Mouse (Mus musculus): ENCODE data around the gene 2310022A10Rik. TPM values are rescaled to one million over a fixed set of nuclear protein-coding genes. Genes with fewer than 3 reads are reported as not detected.

2310022A10Rik gene
- polyA plus RNA-seq, 1 experiment from 2014 or later = 41.5 TPM

DNA sequence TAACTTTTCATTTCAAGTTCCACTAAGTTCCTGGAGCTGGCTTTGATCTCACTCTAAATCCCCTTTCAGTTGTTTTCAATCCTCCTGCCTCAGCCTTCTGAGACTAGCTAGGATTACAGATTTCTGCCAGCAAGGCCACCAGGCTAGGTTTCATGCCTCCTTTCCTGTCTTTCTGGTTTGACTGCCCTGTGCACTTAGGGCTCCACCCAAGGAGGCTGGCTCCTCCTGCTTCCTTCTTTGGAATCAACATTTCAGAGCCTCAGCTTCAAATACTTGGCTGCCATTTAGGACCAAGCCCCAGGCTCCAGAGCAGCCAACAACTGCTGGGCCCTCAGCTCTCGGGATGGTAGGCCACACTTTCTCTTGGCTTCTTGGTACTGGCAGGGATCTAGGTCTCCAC lies 32.4 kb upstream of the 2310022A10Rik start:
- Histone ChIP-seq H3K4me2 (ENCODE audit: low read depth, low read length) (no peak overlapping the region), H3K4me3 (ENCODE audit: low read length) (no peak overlapping the region), H3K27me3 (ENCODE audit: control insufficient read depth, insufficient read depth, low read length) (no peaks in the 10 kb centered on the region), H3K9ac (ENCODE audit: low read length) (no peak overlapping the region), H3K4me1 (ENCODE audit: control insufficient read depth, insufficient read depth, low read length) (peaks cover under 1% of the 10 kb centered on the region; the same call in 1 of the 2 replicates), H3K9me3 (replicated peaks; ENCODE audit: control insufficient read depth, low read length) (no peaks in the 10 kb centered on the region), H3K36me3 (ENCODE audit: control insufficient read depth, insufficient read depth) (no peaks in the 10 kb centered on the region), H3K27ac (ENCODE audit: low read length) (no peak overlapping the region)
- 61% methylated on average over 1 of the region's 1 CpGs for WGBS
- ATAC-seq (replicated peaks; ENCODE audit: extremely low read depth, insufficient read depth, low FRiP score) = no peak

DNA sequence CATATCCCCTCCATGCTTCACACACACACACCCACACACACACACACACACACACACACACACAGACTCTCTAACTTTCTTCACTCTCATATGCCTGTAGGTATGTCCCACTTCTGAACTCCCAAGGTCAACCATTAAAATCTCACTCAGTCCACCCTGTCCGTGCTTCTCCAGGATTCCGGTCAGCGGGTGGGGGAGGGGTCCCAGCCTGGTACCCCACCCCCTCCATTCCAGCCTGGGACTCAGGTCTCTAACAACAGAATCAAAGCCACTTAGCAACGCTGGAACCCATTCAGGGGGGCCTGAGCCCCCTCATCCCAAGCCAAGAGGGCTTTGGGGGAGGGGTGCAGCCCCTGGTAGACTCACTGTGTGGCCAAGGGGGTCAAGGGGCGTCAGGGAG lies 30.1 kb upstream of the 2310022A10Rik start, which contains the start of gene Hipk4:
Gene Hipk4, plus strand, starts transcription at position 301 of the 400 bp plus-strand sequence.
- Histone ChIP-seq H3K9me3 (replicated peaks; ENCODE audit: control insufficient read depth, low read length) (no peaks in the 10 kb centered on the region), H3K27ac (ENCODE audit: low read length) (no peak within 1 kb of the TSS), H3K4me1 (ENCODE audit: control insufficient read depth, insufficient read depth, low read length) (peaks cover 8% of the 10 kb centered on the region), H3K4me2 (ENCODE audit: low read depth, low read length) (no peak within 1 kb of the TSS), H3K36me3 (ENCODE audit: control insufficient read depth, insufficient read depth) (no peaks in the 10 kb centered on the region), H3K27me3 (ENCODE audit: control insufficient read depth, insufficient read depth, low read length) (no peaks in the 10 kb centered on the region), H3K9ac (ENCODE audit: low read length) (no peak within 1 kb of the TSS), H3K4me3 (ENCODE audit: low read length) (no peak within 1 kb of the TSS)
- no peak for ATAC-seq (replicated peaks; ENCODE audit: extremely low read depth, insufficient read depth, low FRiP score)
- 51% methylated on average over 5 of the region's 5 CpGs for WGBS

DNA sequence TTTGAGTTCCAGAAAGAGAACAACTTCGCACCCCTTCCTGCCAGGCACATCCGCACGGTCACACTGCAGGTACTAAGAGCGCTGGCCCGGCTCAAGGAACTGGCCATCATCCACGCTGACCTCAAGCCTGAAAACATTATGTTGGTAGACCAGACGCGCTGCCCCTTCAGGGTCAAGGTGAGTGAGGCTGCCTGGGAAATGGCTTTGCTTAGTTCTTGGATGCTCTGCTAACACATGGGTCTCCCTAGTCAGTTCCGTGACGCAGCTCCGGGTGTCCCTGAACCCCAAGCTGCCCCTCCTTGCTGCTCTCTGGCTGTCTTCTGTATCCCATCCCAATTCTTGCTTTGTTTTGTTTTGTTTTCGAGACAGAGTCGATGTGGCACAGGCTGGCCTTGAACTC lies 29.2 kb upstream of the 2310022A10Rik start:
- Histone ChIP-seq H3K4me2 (ENCODE audit: low read depth, low read length) (no peak overlapping the region), H3K4me1 (ENCODE audit: control insufficient read depth, insufficient read depth, low read length) (peaks cover 8% of the 10 kb centered on the region), H3K36me3 (ENCODE audit: control insufficient read depth, insufficient read depth) (no peaks in the 10 kb centered on the region), H3K27me3 (ENCODE audit: control insufficient read depth, insufficient read depth, low read length) (no peaks in the 10 kb centered on the region), H3K9me3 (replicated peaks; ENCODE audit: control insufficient read depth, low read length) (no peaks in the 10 kb centered on the region), H3K27ac (ENCODE audit: low read length) (no peak overlapping the region), H3K4me3 (ENCODE audit: low read length) (no peak overlapping the region), H3K9ac (ENCODE audit: low read length) (no peak overlapping the region)
- ATAC-seq (replicated peaks; ENCODE audit: extremely low read depth, insufficient read depth, low FRiP score) = no peak
- 92% methylated on average over 13 of the region's 13 CpGs for WGBS

DNA sequence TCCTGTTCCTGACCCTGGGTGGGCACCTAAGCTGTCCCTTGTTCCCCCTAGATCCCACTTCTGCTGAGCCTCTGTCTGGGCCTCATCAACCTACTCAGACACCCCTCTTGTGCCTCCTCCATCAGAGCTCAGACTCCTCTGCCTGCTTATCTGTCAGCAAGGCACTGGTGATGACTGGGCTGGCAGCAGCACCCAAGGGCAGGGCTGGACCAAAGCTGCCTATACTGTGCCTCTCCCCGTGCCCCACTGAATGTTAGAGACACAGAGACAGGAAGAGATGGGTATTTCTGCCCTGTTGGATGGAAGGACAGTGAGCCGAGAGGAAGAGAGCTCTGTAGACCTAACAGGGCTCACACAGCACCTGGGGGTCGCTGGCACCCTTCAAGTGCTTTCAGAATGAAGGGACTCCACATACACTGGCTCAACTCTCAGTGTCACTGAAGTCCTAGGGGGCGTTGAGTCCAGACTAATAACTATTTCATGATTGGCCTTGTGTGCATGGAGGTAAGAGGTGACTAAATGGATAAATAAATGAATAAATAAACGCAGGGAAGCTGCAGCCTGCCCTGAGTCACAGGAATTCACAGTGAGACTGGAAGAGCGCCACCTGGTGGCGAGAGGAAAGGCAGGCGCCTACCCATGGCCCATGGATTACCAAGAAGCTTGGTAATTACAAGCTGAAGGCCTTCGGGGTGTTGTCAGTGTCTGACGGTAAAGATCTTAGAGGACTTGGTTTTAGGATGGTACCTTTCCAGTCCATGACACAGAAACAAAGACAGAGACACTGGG lies 26.8 kb upstream of the 2310022A10Rik start:
- Histone ChIP-seq H3K27me3 (ENCODE audit: control insufficient read depth, insufficient read depth, low read length) (no peaks in the 10 kb centered on the region), H3K36me3 (ENCODE audit: control insufficient read depth, insufficient read depth) (0 out of 2 replicates have a peak, but pooled peaks cover 2% of the 10 kb centered on the region), H3K9me3 (replicated peaks; ENCODE audit: control insufficient read depth, low read length) (no peaks in the 10 kb centered on the region), H3K27ac (ENCODE audit: low read length) (no peak overlapping the region), H3K4me2 (ENCODE audit: low read depth, low read length) (0 out of 2 replicates have a peak overlapping the region, but pooled peaks have one; percentile 3), H3K9ac (ENCODE audit: low read length) (peak overlapping the region; percentile 36), H3K4me1 (ENCODE audit: control insufficient read depth, insufficient read depth, low read length) (peaks cover 8% of the 10 kb centered on the region), H3K4me3 (ENCODE audit: low read length) (no peak overlapping the region)
- 20% methylated on average over 10 of the region's 10 CpGs for WGBS
- peak; percentile 76; the same call in 1 of the 2 replicates for ATAC-seq (replicated peaks; ENCODE audit: extremely low read depth, insufficient read depth, low FRiP score)

DNA sequence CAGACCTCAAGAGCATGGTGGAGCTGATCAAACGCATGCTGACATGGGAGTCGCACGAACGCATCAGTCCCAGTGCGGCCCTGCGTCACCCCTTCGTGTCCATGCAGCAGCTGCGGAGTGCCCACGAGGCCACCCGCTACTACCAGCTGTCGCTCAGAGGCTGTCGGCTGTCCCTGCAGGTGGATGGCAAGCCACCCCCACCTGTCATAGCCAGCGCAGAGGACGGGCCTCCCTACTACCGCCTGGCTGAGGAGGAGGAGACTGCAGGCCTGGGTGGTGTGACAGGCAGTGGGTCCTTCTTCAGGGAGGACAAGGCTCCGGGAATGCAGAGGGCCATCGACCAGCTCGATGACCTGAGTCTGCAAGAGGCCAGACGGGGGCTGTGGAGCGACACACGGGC lies 24.0 kb upstream of the 2310022A10Rik start:
- peaks cover 5% of the 10 kb centered on the region; the same call in 1 of the 2 replicates for H3K36me3 ChIP-seq (ENCODE audit: control insufficient read depth, insufficient read depth)
- WGBS = 77% methylated on average over 21 of the region's 21 CpGs
- no peaks in the 10 kb centered on the region for H3K9me3 ChIP-seq (replicated peaks; ENCODE audit: control insufficient read depth, low read length)
- H3K4me3 ChIP-seq (ENCODE audit: low read length) = no peak overlapping the region
- H3K27me3 ChIP-seq (ENCODE audit: control insufficient read depth, insufficient read depth, low read length) = no peaks in the 10 kb centered on the region
- no peak for ATAC-seq (replicated peaks; ENCODE audit: extremely low read depth, insufficient read depth, low FRiP score)
- H3K4me1 ChIP-seq (ENCODE audit: control insufficient read depth, insufficient read depth, low read length) = peaks cover 8% of the 10 kb centered on the region
- no peak overlapping the region for H3K4me2 ChIP-seq (ENCODE audit: low read depth, low read length)
- H3K27ac ChIP-seq (ENCODE audit: low read length) = no peak overlapping the region
- H3K9ac ChIP-seq (ENCODE audit: low read length) = no peak overlapping the region

DNA sequence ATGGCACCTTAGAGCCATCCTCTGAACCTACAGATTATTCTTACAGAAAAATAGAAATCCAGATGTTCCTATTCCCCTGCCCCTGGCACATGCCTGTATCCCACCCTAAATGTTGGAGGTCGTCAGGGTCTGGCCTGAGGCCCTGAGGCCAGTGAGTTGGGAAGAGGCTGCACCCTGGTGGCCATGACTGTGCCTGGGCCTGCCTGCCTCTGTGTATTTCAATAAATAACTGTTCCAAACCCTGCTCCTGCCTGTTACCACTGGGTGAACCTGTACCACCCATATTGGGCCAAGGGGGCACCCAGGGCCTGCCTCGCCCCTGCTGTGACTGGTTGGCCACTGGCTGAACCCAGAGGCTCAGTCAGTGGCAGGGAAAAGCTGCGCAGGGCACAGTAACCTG lies 22.1 kb upstream of the 2310022A10Rik start:
- H3K4me2 ChIP-seq (ENCODE audit: low read depth, low read length) = no peak overlapping the region
- no peaks in the 10 kb centered on the region for H3K27me3 ChIP-seq (ENCODE audit: control insufficient read depth, insufficient read depth, low read length)
- H3K9me3 ChIP-seq (replicated peaks; ENCODE audit: control insufficient read depth, low read length) = no peaks in the 10 kb centered on the region
- H3K36me3 ChIP-seq (ENCODE audit: control insufficient read depth, insufficient read depth) = peaks cover 5% of the 10 kb centered on the region; the same call in 1 of the 2 replicates
- 81% methylated on average over 3 of the region's 3 CpGs for WGBS
- no peak overlapping the region for H3K9ac ChIP-seq (ENCODE audit: low read length)
- no peak for ATAC-seq (replicated peaks; ENCODE audit: extremely low read depth, insufficient read depth, low FRiP score)
- H3K4me1 ChIP-seq (ENCODE audit: control insufficient read depth, insufficient read depth, low read length) = peaks cover 4% of the 10 kb centered on the region
- H3K27ac ChIP-seq (ENCODE audit: low read length) = no peak overlapping the region
- no peak overlapping the region for H3K4me3 ChIP-seq (ENCODE audit: low read length)

DNA sequence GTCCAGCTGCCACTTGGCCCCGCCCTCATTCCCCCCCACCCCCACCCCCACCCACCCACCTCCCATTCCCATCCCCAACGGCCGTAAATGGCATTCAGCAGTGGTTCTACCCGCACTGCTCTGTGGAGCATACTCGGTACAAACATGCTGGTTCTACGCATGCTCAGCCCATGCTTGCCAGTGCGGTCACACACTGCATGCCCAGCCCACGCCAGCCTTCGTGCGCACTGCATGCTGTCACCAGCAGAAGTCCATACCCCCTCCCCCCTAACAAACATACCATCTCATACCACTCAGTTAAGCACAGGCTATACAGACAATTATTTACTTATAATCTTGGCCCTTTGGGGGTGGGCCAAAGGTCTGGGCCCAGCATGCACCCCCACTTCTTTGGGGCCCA lies 21.3 kb upstream of the 2310022A10Rik start:
- Histone ChIP-seq H3K4me1 (ENCODE audit: control insufficient read depth, insufficient read depth, low read length) (no peaks in the 10 kb centered on the region), H3K9ac (ENCODE audit: low read length) (no peak overlapping the region), H3K27me3 (ENCODE audit: control insufficient read depth, insufficient read depth, low read length) (no peaks in the 10 kb centered on the region), H3K4me3 (ENCODE audit: low read length) (no peak overlapping the region), H3K9me3 (replicated peaks; ENCODE audit: control insufficient read depth, low read length) (no peaks in the 10 kb centered on the region), H3K27ac (ENCODE audit: low read length) (no peak overlapping the region), H3K4me2 (ENCODE audit: low read depth, low read length) (no peak overlapping the region), H3K36me3 (ENCODE audit: control insufficient read depth, insufficient read depth) (peaks cover 5% of the 10 kb centered on the region; the same call in 1 of the 2 replicates)
- no peak for ATAC-seq (replicated peaks; ENCODE audit: extremely low read depth, insufficient read depth, low FRiP score)
- WGBS = 89% methylated on average over 10 of the region's 10 CpGs

DNA sequence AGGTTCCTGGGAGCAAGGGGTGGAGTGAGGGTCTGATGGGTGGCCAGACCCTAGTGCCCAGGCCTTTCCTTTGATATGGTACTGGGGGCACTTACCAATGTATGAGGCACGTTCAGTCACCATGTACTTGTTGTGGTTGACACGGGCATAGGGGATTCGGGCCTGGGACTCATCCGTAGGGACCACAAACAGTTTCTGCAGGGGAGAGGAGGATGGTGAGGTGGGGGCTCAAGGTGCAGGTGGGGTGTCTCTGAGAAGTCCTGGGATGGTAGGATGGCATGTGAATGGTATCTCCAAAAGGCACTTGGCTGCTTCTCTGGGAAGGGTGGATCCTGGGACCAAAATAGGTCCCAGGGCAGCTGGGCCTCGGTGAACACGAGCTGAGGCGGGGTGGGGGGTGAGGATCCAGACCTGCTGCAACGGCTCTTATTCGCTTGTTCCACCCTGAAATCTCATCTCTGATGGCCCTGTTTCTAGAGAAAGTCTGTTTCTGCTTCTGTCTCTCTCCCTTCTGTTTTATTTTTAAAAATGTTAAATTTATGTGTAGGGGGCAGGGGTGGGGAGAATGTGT lies 20.5 kb upstream of the 2310022A10Rik start:
- ATAC-seq (replicated peaks; ENCODE audit: extremely low read depth, insufficient read depth, low FRiP score) = 0 out of 2 replicates have a peak, but pooled peaks have one; percentile 30
- Histone ChIP-seq H3K4me2 (ENCODE audit: low read depth, low read length) (no peak overlapping the region), H3K36me3 (ENCODE audit: control insufficient read depth, insufficient read depth) (peaks cover 10% of the 10 kb centered on the region; the same call in 1 of the 2 replicates), H3K9ac (ENCODE audit: low read length) (no peak overlapping the region), H3K9me3 (replicated peaks; ENCODE audit: control insufficient read depth, low read length) (no peaks in the 10 kb centered on the region), H3K4me1 (ENCODE audit: control insufficient read depth, insufficient read depth, low read length) (no peaks in the 10 kb centered on the region), H3K27ac (ENCODE audit: low read length) (no peak overlapping the region), H3K27me3 (ENCODE audit: control insufficient read depth, insufficient read depth, low read length) (no peaks in the 10 kb centered on the region), H3K4me3 (ENCODE audit: low read length) (no peak overlapping the region)
- WGBS = 78% methylated on average over 9 of the region's 9 CpGs

DNA sequence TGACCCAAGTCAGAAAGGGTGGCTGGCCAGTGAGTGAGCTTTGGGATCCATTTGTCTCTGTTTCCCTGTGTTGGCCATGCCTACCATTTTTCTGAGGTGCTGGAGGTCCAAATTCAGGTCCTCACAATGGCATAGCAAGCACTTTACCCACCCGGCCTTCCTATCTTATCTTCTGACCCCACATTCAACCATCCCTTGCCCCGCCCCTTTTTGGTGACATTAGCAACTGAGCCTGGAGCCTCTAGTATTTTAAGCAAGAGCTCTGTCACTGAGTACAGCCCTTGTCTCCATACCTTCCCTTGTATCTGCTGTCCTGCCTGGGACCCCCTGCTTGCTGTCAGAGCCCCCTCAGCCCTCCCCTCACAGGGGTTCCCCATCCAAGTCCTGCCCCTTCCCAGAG lies 17.6 kb upstream of the 2310022A10Rik start:
- 54% methylated on average over 2 of the region's 2 CpGs for WGBS
- H3K9me3 ChIP-seq (replicated peaks; ENCODE audit: control insufficient read depth, low read length) = no peaks in the 10 kb centered on the region
- H3K4me3 ChIP-seq (ENCODE audit: low read length) = no peak overlapping the region
- H3K27ac ChIP-seq (ENCODE audit: low read length) = no peak overlapping the region
- no peak overlapping the region for H3K4me2 ChIP-seq (ENCODE audit: low read depth, low read length)
- H3K36me3 ChIP-seq (ENCODE audit: control insufficient read depth, insufficient read depth) = peaks cover 8% of the 10 kb centered on the region; the same call in 1 of the 2 replicates
- H3K9ac ChIP-seq (ENCODE audit: low read length) = no peak overlapping the region
- H3K4me1 ChIP-seq (ENCODE audit: control insufficient read depth, insufficient read depth, low read length) = no peaks in the 10 kb centered on the region
- H3K27me3 ChIP-seq (ENCODE audit: control insufficient read depth, insufficient read depth, low read length) = no peaks in the 10 kb centered on the region
- ATAC-seq (replicated peaks; ENCODE audit: extremely low read depth, insufficient read depth, low FRiP score) = no peak

Data from heart, embryonic 16.5 days (tissue).